ENCODE assay signal across 8 mouse cellular contexts in the genomic region with DNA sequence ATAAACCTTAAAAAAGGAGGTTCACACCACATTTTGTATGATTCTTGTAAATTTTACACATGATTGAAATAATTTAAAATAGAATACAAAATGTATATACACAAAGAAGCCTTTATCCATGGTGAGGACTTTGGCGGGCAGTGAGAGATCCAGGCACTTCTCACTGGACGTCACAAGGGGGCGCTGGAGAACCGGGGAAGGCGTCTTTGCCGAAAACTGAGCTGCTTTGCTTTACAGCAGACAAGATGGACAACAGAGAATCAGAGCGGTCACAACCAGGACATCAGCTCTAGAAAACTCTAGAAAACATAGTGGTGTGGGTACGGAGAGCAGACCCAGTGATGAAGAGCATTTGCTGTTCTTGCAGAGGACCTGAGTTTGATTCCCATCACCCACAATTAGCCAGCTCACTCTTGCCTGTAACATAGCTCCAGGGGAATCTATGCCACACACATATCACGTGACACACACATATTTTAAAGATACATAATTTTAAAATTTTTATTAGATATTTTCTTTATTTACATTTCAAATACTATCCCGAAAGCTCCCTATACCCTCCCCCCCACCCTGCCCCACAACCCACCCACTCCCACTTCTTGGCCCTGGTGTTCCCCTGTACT. TPM values are rescaled to one million over a fixed set of nuclear protein-coding genes. Genes with fewer than 3 reads are reported as not detected.
A peak's percentile ranks its signal among the peaks of the same experiment; 100 is the strongest.
DNase-seq lines count a peak whose midpoint lies in the region; ATAC-seq and TF ChIP-seq lines count a peak whose summit lies in the region.

No protein-coding gene starts in this region.

- no peaks in the 10 kb centered on the region for H3K4me1 ChIP-seq in embryonic facial prominence, embryonic 13.5 days
- no peaks in the 10 kb centered on the region for H3K4me1 ChIP-seq in heart, embryonic 13.5 days
- no peaks in the 10 kb centered on the region for H3K4me1 ChIP-seq in lung, adult 2 months (ENCODE audit: control insufficient read depth, insufficient read depth, low read length)
- H3K4me1 ChIP-seq in thymus, adult 2 months (replicated peaks; ENCODE audit: control insufficient read depth, insufficient read depth, low read length), result no peaks in the 10 kb centered on the region

- ATAC-seq in embryonic facial prominence, embryonic 13.5 days (ENCODE audit: insufficient number of reproducible peaks, insufficient read depth, low FRiP score, low TSS enrichment, low read depth), result no peak
- no peak for ATAC-seq in heart, embryonic 13.5 days (ENCODE audit: extremely low read depth, insufficient number of reproducible peaks, low FRiP score, low TSS enrichment)
- peak; percentile 94 for ATAC-seq in neutrophil, adult 5-6 weeks (ENCODE audit: extremely low read depth, insufficient number of reproducible peaks, low FRiP score, poor library complexity, severe bottlenecking)

- 0 out of 2 replicates have a peak overlapping the region, but pooled peaks have one; percentile 11 for H3K4me2 ChIP-seq in embryonic facial prominence, embryonic 13.5 days
- peak overlapping the region; percentile 38; the same call in 1 of the 2 replicates for H3K4me2 ChIP-seq in heart, embryonic 13.5 days

- H3K9ac ChIP-seq in embryonic facial prominence, embryonic 13.5 days, result no peak overlapping the region
- H3K9ac ChIP-seq in heart, embryonic 13.5 days, result no peak overlapping the region

- no peaks in the 10 kb centered on the region for H3K79me2 ChIP-seq in C2C12 (ENCODE audit: control insufficient read depth, insufficient read depth)

- WGBS in embryonic facial prominence, embryonic 13.5 days, result 22% methylated on average over 10 of the region's 10 CpGs
- WGBS in heart, embryonic 13.5 days, result 17% methylated on average over 10 of the region's 10 CpGs
- WGBS in lung, adult 2 months, result 16% methylated on average over 10 of the region's 10 CpGs
- 22% methylated on average over 10 of the region's 10 CpGs for WGBS in thymus, adult 2 months

- H3ac ChIP-seq in C2C12 (ENCODE audit: control insufficient read depth, insufficient read length, low read depth), result no peak overlapping the region

- H3K79me3 ChIP-seq in C2C12 (ENCODE audit: low read depth), result no peaks in the 10 kb centered on the region

- TF ChIP-seq POLR2A in lung, adult 2 months (IDR thresholded peaks at IDR 0.05; ENCODE audit: borderline replicate concordance, extremely low read depth, low read depth, low read length), result no peak
- no peak for TF ChIP-seq POLR2A in thymus, adult 2 months (IDR thresholded peaks at IDR 0.05; ENCODE audit: control insufficient read depth, extremely low read depth, insufficient read depth, low read length, poor library complexity)

- no peak overlapping the region for H3K27ac ChIP-seq in embryonic facial prominence, embryonic 13.5 days
- H3K27ac ChIP-seq in heart, embryonic 13.5 days (replicated peaks), result no peak overlapping the region
- H3K27ac ChIP-seq in thymus, adult 2 months (ENCODE audit: control insufficient read depth, insufficient read depth, low read length), result no peak overlapping the region

- H3K36me3 ChIP-seq in C2C12 (ENCODE audit: control insufficient read depth, insufficient read depth), result no peaks in the 10 kb centered on the region
- H3K36me3 ChIP-seq in embryonic facial prominence, embryonic 13.5 days, result no peaks in the 10 kb centered on the region
- no peaks in the 10 kb centered on the region for H3K36me3 ChIP-seq in heart, embryonic 13.5 days
- H3K36me3 ChIP-seq in thymus, adult 2 months (ENCODE audit: control insufficient read depth, insufficient read depth, low read length), result no peaks in the 10 kb centered on the region

- DNase-seq in adrenal gland, postnatal 36 days, result peak; percentile 88 to 90
- DNase-seq in kidney, postnatal 10 days, result peak; percentile 87
- peak; percentile 85 for DNase-seq in lung, adult 2 months
- DNase-seq in thymus, adult 2 months, result peak; percentile 75

- H3K4me3 ChIP-seq in C2C12 (ENCODE audit: insufficient read depth, poor library complexity, severe bottlenecking), result no peak overlapping the region
- H3K4me3 ChIP-seq in embryonic facial prominence, embryonic 13.5 days, result no peak overlapping the region
- H3K4me3 ChIP-seq in heart, embryonic 13.5 days, result no peak overlapping the region
- no peak overlapping the region for H3K4me3 ChIP-seq in lung, adult 2 months (replicated peaks; ENCODE audit: extremely low read depth, low read depth, low read length)
- no peak overlapping the region for H3K4me3 ChIP-seq in thymus, adult 2 months (ENCODE audit: control insufficient read depth, insufficient read depth, low read length)

- peak; percentile 49 for TF ChIP-seq CTCF in C2C12 (IDR thresholded peaks at IDR 0.05; ENCODE audit: control insufficient read depth, insufficient read depth, insufficient read length)
- TF ChIP-seq CTCF in lung, adult 2 months (IDR thresholded peaks at IDR 0.05; ENCODE audit: insufficient read depth, low read length), result peak; percentile 92
- TF ChIP-seq CTCF in thymus, adult 2 months (IDR thresholded peaks at IDR 0.05; ENCODE audit: borderline replicate concordance, control insufficient read depth, extremely low read depth, insufficient read depth, low read length, poor library complexity), result peak; percentile 89

- H3K9me3 ChIP-seq in embryonic facial prominence, embryonic 13.5 days, result no peaks in the 10 kb centered on the region
- no peaks in the 10 kb centered on the region for H3K9me3 ChIP-seq in heart, embryonic 13.5 days

- H3K27me3 ChIP-seq in C2C12 (ENCODE audit: control insufficient read depth, insufficient read depth, insufficient read length), result no peaks in the 10 kb centered on the region
- H3K27me3 ChIP-seq in embryonic facial prominence, embryonic 13.5 days, result no peaks in the 10 kb centered on the region
- H3K27me3 ChIP-seq in heart, embryonic 13.5 days (replicated peaks), result 0 out of 2 replicates have a peak, but pooled peaks cover 2% of the 10 kb centered on the region
- no peaks in the 10 kb centered on the region for H3K27me3 ChIP-seq in thymus, adult 2 months (ENCODE audit: control insufficient read depth, insufficient read depth, low read length)

TF ChIP-seq in C2C12, 6 proteins besides CTCF, POLR2A, EP300 and RAD21:
- TF ChIP-seq MYOG (IDR thresholded peaks at IDR 0.05; ENCODE audit: control insufficient read depth, extremely low read depth, insufficient read length), result no peak
- no peak for TF ChIP-seq CEBPB (IDR thresholded peaks at IDR 0.05; ENCODE audit: low read depth)
- peak; percentile 36 for TF ChIP-seq USF1 (IDR thresholded peaks at IDR 0.05; ENCODE audit: low read depth)
- TF ChIP-seq MYOD1 (IDR thresholded peaks at IDR 0.05; ENCODE audit: control insufficient read depth, insufficient read length, low read depth), result no peak

RNA-seq across cellular contexts. Expression of a gene that starts 6.0 kb away (rescaled TPM):
- 0.07 TPM for polyA plus RNA-seq in C2C12 (2012; fragmentation: generic; extraction: Trizol)
- total RNA-seq in adrenal gland, postnatal 36 days (2021), result under 1 TPM in 1 of 2 experiments, not detected in 1; 0.33 TPM
- polyA plus RNA-seq in embryonic facial prominence, embryonic 13.5 days (2015; fragmentation: Nextera tagmentation; extraction: Ambion mirVana), result 0.18 and 0.26 TPM in 2 replicates
- 0.19 and 0.29 TPM in 2 replicates for polyA plus RNA-seq in heart, embryonic 13.5 days (2015; fragmentation: Nextera tagmentation; extraction: Ambion mirVana)
- 8.3 and 15.2 TPM in 2 replicates for polyA plus RNA-seq in lung, adult 2 months (2012; rRNA removed)
- total RNA-seq in neutrophil, adult 5-6 weeks (2017), result 1.0 and 1.5 TPM in 2 replicates
- 2.2 and 3.0 TPM in 2 replicates for polyA plus RNA-seq in thymus, adult 2 months (2012; rRNA removed)

RNA-seq across cellular contexts. Expression of a gene that starts 16.1 kb away (rescaled TPM):
- polyA plus RNA-seq in C2C12 (2012; fragmentation: generic; extraction: Trizol), result 8.4 TPM
- 10 to 100 TPM in 1 of 2 experiments, 1 to 10 TPM in 1; 9.1 to 10.4 TPM for total RNA-seq in adrenal gland, postnatal 36 days (2021)
- polyA plus RNA-seq in embryonic facial prominence, embryonic 13.5 days (2015; fragmentation: Nextera tagmentation; extraction: Ambion mirVana), result 17.6 and 18.8 TPM in 2 replicates
- 23.0 and 23.1 TPM in 2 replicates for polyA plus RNA-seq in heart, embryonic 13.5 days (2015; fragmentation: Nextera tagmentation; extraction: Ambion mirVana)
- 8.5 and 9.0 TPM in 2 replicates for polyA plus RNA-seq in lung, adult 2 months (2012; rRNA removed)
- total RNA-seq in neutrophil, adult 5-6 weeks (2017), result 9.5 and 16.9 TPM in 2 replicates
- polyA plus RNA-seq in thymus, adult 2 months (2012; rRNA removed), result 9.1 and 10.1 TPM in 2 replicates

RNA-seq across cellular contexts. Expression of a gene that starts 27.6 kb away (rescaled TPM):
- 92.5 TPM for polyA plus RNA-seq in C2C12 (2012; fragmentation: generic; extraction: Trizol)
- 100 to 1,000 TPM; 187 to 302 TPM for total RNA-seq in adrenal gland, postnatal 36 days (2021)
- polyA plus RNA-seq in embryonic facial prominence, embryonic 13.5 days (2015; fragmentation: Nextera tagmentation; extraction: Ambion mirVana), result 159 and 170 TPM in 2 replicates
- polyA plus RNA-seq in heart, embryonic 13.5 days (2015; fragmentation: Nextera tagmentation; extraction: Ambion mirVana), result 189 and 197 TPM in 2 replicates
- polyA plus RNA-seq in lung, adult 2 months (2012; rRNA removed), result 467 and 695 TPM in 2 replicates
- total RNA-seq in neutrophil, adult 5-6 weeks (2017), result 453 and 500 TPM in 2 replicates
- 1,120 and 1,396 TPM in 2 replicates for polyA plus RNA-seq in thymus, adult 2 months (2012; rRNA removed)

RNA-seq across cellular contexts. Expression of a gene that starts 48.0 kb away (rescaled TPM):
- polyA plus RNA-seq in C2C12 (2012; fragmentation: generic; extraction: Trizol), result not detected
- 10 to 100 TPM; 14.6 to 29.8 TPM for total RNA-seq in adrenal gland, postnatal 36 days (2021)
- not detected in 2 replicates for polyA plus RNA-seq in embryonic facial prominence, embryonic 13.5 days (2015; fragmentation: Nextera tagmentation; extraction: Ambion mirVana)
- polyA plus RNA-seq in heart, embryonic 13.5 days (2015; fragmentation: Nextera tagmentation; extraction: Ambion mirVana), result 0.07 and 0.24 TPM in 2 replicates
- 5.0 and 7.8 TPM in 2 replicates for polyA plus RNA-seq in lung, adult 2 months (2012; rRNA removed)
- not detected in 2 replicates for total RNA-seq in neutrophil, adult 5-6 weeks (2017)
- 6.0 and 7.0 TPM in 2 replicates for polyA plus RNA-seq in thymus, adult 2 months (2012; rRNA removed)
